In genomic region chr12:102436939-102437526, GRCm38 (mm10) we compare ENCODE assay signal across 14 mouse cellular contexts. TPM values are rescaled to one million over a fixed set of nuclear protein-coding genes. Genes with fewer than 3 reads are reported as not detected.
A peak's percentile ranks its signal among the peaks of the same experiment; 100 is the strongest.
DNase-seq lines count a peak whose midpoint lies in the region; ATAC-seq and TF ChIP-seq lines count a peak whose summit lies in the region.
"Had no signal": no experiment of that assay in that cellular context is flagged by ENCODE, and none has a peak within 500 bp of the region (broad histone marks: within the 10 kb centered on the region; RNA-seq: fewer than 3 reads in every experiment).

No protein-coding gene starts in this region.

- H3K27me3 ChIP-seq in heart, embryonic 16.5 days (ENCODE audit: control insufficient read depth, insufficient read depth, low read length) = no peaks in the 10 kb centered on the region
- no peaks in the 10 kb centered on the region for H3K27me3 ChIP-seq in lung, embryonic 15.5 days
- no peaks in the 10 kb centered on the region for H3K27me3 ChIP-seq in myocyte (ENCODE audit: control insufficient read depth, insufficient read depth, insufficient read length)
- H3K27me3 ChIP-seq: forebrain, embryonic 13.5 days; midbrain, embryonic 15.5 days; neural tube, embryonic 15.5 days had no signal

- TF ChIP-seq POLR2A in lung, adult 2 months (IDR thresholded peaks at IDR 0.05; ENCODE audit: borderline replicate concordance, extremely low read depth, low read depth, low read length) = no peak
- no peak for TF ChIP-seq POLR2A in myocyte (IDR thresholded peaks at IDR 0.05; ENCODE audit: insufficient read length, low read depth)

- peak; percentile 49 for DNase-seq in adrenal gland, postnatal 10 days
- no peak for DNase-seq in adrenal gland, postnatal 4 days (ENCODE audit: low spot score in 2 of 2)
- DNase-seq in heart, adult 9 months (ENCODE audit: low spot score in 2 of 2) = no peak
- DNase-seq in lung, adult 2 months = no peak
- DNase-seq in T-cell, adult 2 months (ENCODE audit: low spot score) = no peak
- DNase-seq: cerebellum, adult 11 months; kidney, adult 11 months; liver, embryonic 13.5 days had no signal

- no peaks in the 10 kb centered on the region for H3K9me3 ChIP-seq in heart, embryonic 16.5 days (replicated peaks; ENCODE audit: control insufficient read depth, low read length)
- H3K9me3 ChIP-seq in lung, embryonic 15.5 days = no peaks in the 10 kb centered on the region
- H3K9me3 ChIP-seq: forebrain, embryonic 13.5 days; liver, embryonic 13.5 days; midbrain, embryonic 15.5 days; neural tube, embryonic 15.5 days had no signal

- WGBS in heart, embryonic 16.5 days = 61% methylated on average over 10 of the region's 10 CpGs
- 63% methylated on average over 10 of the region's 10 CpGs for WGBS in lung, embryonic 15.5 days
- WGBS in lung, adult 2 months = 39% methylated on average over 10 of the region's 10 CpGs

- no peak for ATAC-seq in heart, embryonic 16.5 days (replicated peaks; ENCODE audit: extremely low read depth, insufficient read depth, low FRiP score)
- no peak for ATAC-seq in lung, embryonic 15.5 days (ENCODE audit: borderline replicate concordance, extremely low read depth, low FRiP score, low TSS enrichment)
- ATAC-seq: forebrain, embryonic 13.5 days; midbrain, embryonic 15.5 days had no signal

- peak overlapping the region; percentile 85 for H3K4me2 ChIP-seq in heart, embryonic 16.5 days (ENCODE audit: low read depth, low read length)
- peak overlapping the region; percentile 62 for H3K4me2 ChIP-seq in lung, embryonic 15.5 days
- H3K4me2 ChIP-seq in myocyte (ENCODE audit: low read depth) = peak overlapping the region; percentile 92
- H3K4me2 ChIP-seq: forebrain, embryonic 13.5 days; midbrain, embryonic 15.5 days had no signal

- peak overlapping the region; percentile 8; the same call in 1 of the 2 replicates for H3K4me3 ChIP-seq in heart, embryonic 16.5 days (ENCODE audit: low read length)
- H3K4me3 ChIP-seq in lung, embryonic 15.5 days = no peak overlapping the region
- no peak overlapping the region for H3K4me3 ChIP-seq in lung, adult 2 months (replicated peaks; ENCODE audit: extremely low read depth, low read depth, low read length)
- no peak overlapping the region for H3K4me3 ChIP-seq in myocyte
- H3K4me3 ChIP-seq: forebrain, embryonic 13.5 days; midbrain, embryonic 15.5 days; neural tube, embryonic 15.5 days had no signal

- TF ChIP-seq CTCF in lung, adult 2 months (IDR thresholded peaks at IDR 0.05; ENCODE audit: insufficient read depth, low read length) = no peak

- no peaks in the 10 kb centered on the region for H3K36me3 ChIP-seq in heart, embryonic 16.5 days (ENCODE audit: control insufficient read depth, insufficient read depth)
- H3K36me3 ChIP-seq in lung, embryonic 15.5 days = no peaks in the 10 kb centered on the region
- H3K36me3 ChIP-seq in myocyte (ENCODE audit: control insufficient read depth, insufficient read depth) = no peaks in the 10 kb centered on the region
- H3K36me3 ChIP-seq: liver, embryonic 13.5 days; midbrain, embryonic 15.5 days; neural tube, embryonic 15.5 days had no signal

- H3K27ac ChIP-seq in heart, embryonic 16.5 days (ENCODE audit: low read length) = peak overlapping the region; percentile 85
- peak overlapping the region; percentile 58; the same call in 1 of the 2 replicates for H3K27ac ChIP-seq in lung, embryonic 15.5 days
- H3K27ac ChIP-seq: forebrain, embryonic 13.5 days; liver, embryonic 13.5 days; midbrain, embryonic 15.5 days; neural tube, embryonic 15.5 days had no signal

- H3K79me2 ChIP-seq in myocyte (ENCODE audit: control insufficient read depth, insufficient read depth) = peaks cover 47% of the 10 kb centered on the region

- no peak overlapping the region for H3ac ChIP-seq in myocyte (ENCODE audit: control insufficient read depth, insufficient read length)

- H3K9ac ChIP-seq in heart, embryonic 16.5 days (ENCODE audit: low read length) = peak overlapping the region; percentile 1; the same call in 1 of the 2 replicates
- H3K9ac ChIP-seq in lung, embryonic 15.5 days = no peak overlapping the region
- H3K9ac ChIP-seq: forebrain, embryonic 13.5 days; liver, embryonic 13.5 days; midbrain, embryonic 15.5 days; neural tube, embryonic 15.5 days had no signal

- peaks cover 22% of the 10 kb centered on the region for H3K4me1 ChIP-seq in heart, embryonic 16.5 days (ENCODE audit: control insufficient read depth, insufficient read depth, low read length)
- H3K4me1 ChIP-seq in lung, embryonic 15.5 days = peaks cover 29% of the 10 kb centered on the region
- H3K4me1 ChIP-seq in lung, adult 2 months (ENCODE audit: control insufficient read depth, insufficient read depth, low read length) = peaks cover 15% of the 10 kb centered on the region

TF ChIP-seq in myocyte, 11 proteins besides CTCF, POLR2A, EP300 and RAD21:
- TF ChIP-seq CEBPB (IDR thresholded peaks at IDR 0.05; ENCODE audit: insufficient read depth, poor library complexity, severe bottlenecking) (no peak), TCF3 (IDR thresholded peaks at IDR 0.05; ENCODE audit: insufficient read length, low read depth) (no peak), MAX (IDR thresholded peaks at IDR 0.05; ENCODE audit: low read depth) (no peak), MYOD1 (IDR thresholded peaks at IDR 0.05; ENCODE audit: control insufficient read depth in 1 of 3, insufficient read length in 2 of 3, low read depth in 2 of 3) (no peak), SRF (IDR thresholded peaks at IDR 0.05; ENCODE audit: control insufficient read depth, insufficient read length, low read depth) (no peak), TCF12 (IDR thresholded peaks at IDR 0.05; ENCODE audit: insufficient read depth, poor library complexity, severe bottlenecking) (no peak), USF1 (IDR thresholded peaks at IDR 0.05; ENCODE audit: low read depth) (no peak), REST (IDR thresholded peaks at IDR 0.05; ENCODE audit: insufficient read depth, insufficient read length) (no peak), POLR2AphosphoS2 (IDR thresholded peaks at IDR 0.05; ENCODE audit: insufficient read length, low read depth) (no peak), MYOG (IDR thresholded peaks at IDR 0.05; ENCODE audit: control insufficient read depth in 1 of 3, insufficient read depth in 1 of 3, insufficient read length in 2 of 3, low read depth in 2 of 3) (no peak), E2F4 (IDR thresholded peaks at IDR 0.05; ENCODE audit: insufficient read depth) (no peak)
TF ChIP-seq in myocyte: peak in this region for 0.

RNA-seq across cellular contexts. Expression of gene Lgmn, which starts 2.6 kb away (rescaled TPM):
- 10 to 100 TPM; 88.5 to 88.9 TPM for total RNA-seq in adrenal gland, postnatal 10 days (2021)
- total RNA-seq in adrenal gland, postnatal 4 days (2021) = 100 to 1,000 TPM; 135 to 146 TPM
- polyA plus RNA-seq in heart, embryonic 16.5 days (2015; fragmentation: Nextera tagmentation; extraction: Ambion mirVana) = 105 and 107 TPM in 2 replicates
- 115 and 127 TPM in 2 replicates for polyA plus RNA-seq in lung, embryonic 15.5 days (2015; fragmentation: Nextera tagmentation; extraction: Ambion mirVana)
- 106 and 153 TPM in 2 replicates for polyA plus RNA-seq in lung, adult 2 months (2012; rRNA removed)
- 93.7 TPM for polyA plus RNA-seq in myocyte (2012; fragmentation: generic; extraction: Trizol)

RNA-seq across cellular contexts. Expression of gene Golga5, which starts 31.9 kb away (rescaled TPM):
- total RNA-seq in adrenal gland, postnatal 10 days (2021) = 10 to 100 TPM; 35.4 to 36.2 TPM
- 10 to 100 TPM; 41.2 to 41.6 TPM for total RNA-seq in adrenal gland, postnatal 4 days (2021)
- 24.2 and 26.7 TPM in 2 replicates for polyA plus RNA-seq in heart, embryonic 16.5 days (2015; fragmentation: Nextera tagmentation; extraction: Ambion mirVana)
- polyA plus RNA-seq in lung, embryonic 15.5 days (2015; fragmentation: Nextera tagmentation; extraction: Ambion mirVana) = 31.3 and 33.6 TPM in 2 replicates
- 10.0 and 11.9 TPM in 2 replicates for polyA plus RNA-seq in lung, adult 2 months (2012; rRNA removed)
- 13.2 TPM for polyA plus RNA-seq in myocyte (2012; fragmentation: generic; extraction: Trizol)
